Mouse (Mus musculus): ENCODE measurements around the gene Uba5.

DNA sequence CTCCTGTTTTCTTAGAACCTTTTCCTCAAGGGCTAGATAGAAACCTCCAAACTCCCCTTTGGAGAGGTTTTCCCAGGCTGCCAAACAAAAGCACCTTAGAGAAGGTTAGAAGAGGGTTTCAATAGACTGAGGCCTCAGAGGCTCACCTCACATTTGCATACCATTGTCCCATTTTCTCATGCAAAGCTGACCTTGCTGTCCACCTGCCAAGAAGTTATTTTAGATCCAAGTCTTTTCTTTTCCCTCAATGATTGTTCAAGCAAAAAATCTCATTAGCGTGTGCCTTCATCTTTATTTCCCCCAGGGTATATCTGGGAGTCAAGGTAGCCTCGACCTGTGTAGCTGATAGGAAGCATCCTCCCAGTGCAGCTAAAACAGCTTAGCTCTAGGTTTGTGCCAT, 40.0 kb upstream of the Uba5 start:
- no peak for TF ChIP-seq CTCF (IDR thresholded peaks at IDR 0.05; ENCODE audit: low read depth, low read length)
- TF ChIP-seq POLR2A (IDR thresholded peaks at IDR 0.05; ENCODE audit: extremely low read depth, insufficient read depth, low read length), result no peak
